Mouse (Mus musculus) forebrain, postnatal 0 days (tissue): ENCODE measurements at regions not wholly inside any gene's neighbourhood (a gene's known extent, or its start where the extent isn't known, plus 50 kb on each side); places are given as distances from the start of the nearest gene placed in this dataset.

Source experiments
- ATAC-seq: fragments of 200-750 bp; cut with Nextera tagmentation; 2 replicates; pipeline ENCODE4 v1.8.0; 2017; ENCODE audit warnings: mild to moderate bottlenecking, moderate library complexity
- DNase-seq: peaks from one replicate; pipeline ENCODE4 v3.0.0-alpha.2; 2015
- H3K27ac ChIP-seq: fragments of 300-500 bp; sonication (generic); 2 replicates; pipeline ENCODE4 v1.5.1; 2014; ENCODE audit warnings: low read depth, mild to moderate bottlenecking, antibody characterized with exemption, low read length, moderate library complexity, mixed read lengths
- H3K27me3 ChIP-seq: fragments of 300-500 bp; sonication (generic); 2 replicates; pipeline ENCODE4 v1.6.1; 2014; ENCODE audit warnings: mild to moderate bottlenecking, low read length, mixed read lengths; ENCODE audit not compliant: insufficient read depth
- H3K36me3 ChIP-seq: fragments of 300-500 bp; sonication (generic); 2 replicates; pipeline ENCODE4 v1.6.1; 2014; ENCODE audit warnings: mild to moderate bottlenecking, moderate library complexity; ENCODE audit not compliant: insufficient read depth
- H3K4me1 ChIP-seq: fragments of 300-500 bp; sonication (generic); 2 replicates; pipeline ENCODE4 v1.6.1; 2014; ENCODE audit warnings: antibody characterized with exemption; ENCODE audit not compliant: insufficient read depth
- H3K4me2 ChIP-seq: fragments of 300-500 bp; sonication (generic); 2 replicates; pipeline ENCODE4 v1.6.1; 2014; ENCODE audit warnings: low read depth, mild to moderate bottlenecking, moderate library complexity
- H3K4me3 ChIP-seq: fragments of 300-500 bp; sonication (generic); 2 replicates; pipeline ENCODE4 v1.5.1; 2014; ENCODE audit warnings: low read depth, low read length, mixed read lengths
- H3K9ac ChIP-seq: fragments of 300-500 bp; sonication (generic); 2 replicates; pipeline ENCODE4 v1.6.1; 2014; ENCODE audit warnings: mild to moderate bottlenecking
- H3K9me3 ChIP-seq: fragments of 300-500 bp; sonication (generic); 2 replicates; pipeline ENCODE4 v1.6.1; 2016; ENCODE audit warnings: low read length
- CTCF ChIP-seq: sonication (generic); IDR thresholded peaks from 2 replicates; pipeline ENCODE4 v1.5.1; 2016; ENCODE audit warnings: antibody characterized with exemption, control low read depth, low read depth
- WGBS: fragments of 180-500 bp; shearing (Covaris S2); extraction: QIAGEN DNeasy Blood & Tissue Kit; methylation state at CpG from one replicate; pipeline ENCODE4 v1.1.7; 2014; 5-methylcytosine and 5-hydroxymethylcytosine counted together

DNA sequence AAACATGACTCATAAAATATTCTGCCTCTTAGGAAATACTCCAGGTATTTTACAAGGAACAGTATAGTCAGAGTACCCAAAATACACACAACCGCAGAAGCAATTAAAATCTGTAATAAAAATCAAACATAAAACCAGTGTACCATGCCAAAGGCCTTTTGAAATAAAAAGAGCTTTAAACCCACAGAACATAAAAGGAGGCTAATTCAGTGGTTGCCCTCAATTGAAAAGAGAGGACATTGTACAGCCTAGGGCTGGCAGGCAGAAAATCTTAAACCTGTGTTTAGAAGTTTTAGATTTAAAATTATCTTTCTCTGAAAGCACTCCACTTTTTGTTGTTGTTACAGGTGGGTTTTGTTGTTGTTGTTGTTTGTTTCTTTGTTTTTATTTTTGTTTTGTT, 437.4 kb downstream of the Dnajb9 start:
- Histone ChIP-seq H3K4me2 (no peak overlapping the region), H3K4me3 (no peak overlapping the region), H3K36me3 (no peaks in the 10 kb centered on the region), H3K27me3 (no peaks in the 10 kb centered on the region), H3K27ac (no peak overlapping the region), H3K9me3 (no peaks in the 10 kb centered on the region), H3K4me1 (no peaks in the 10 kb centered on the region), H3K9ac (no peak overlapping the region)
- TF ChIP-seq CTCF, result no peak
- WGBS, result 22% methylated on average over 1 of the region's 1 CpGs
- ATAC-seq (no peak), DNase-seq (no peak)

DNA sequence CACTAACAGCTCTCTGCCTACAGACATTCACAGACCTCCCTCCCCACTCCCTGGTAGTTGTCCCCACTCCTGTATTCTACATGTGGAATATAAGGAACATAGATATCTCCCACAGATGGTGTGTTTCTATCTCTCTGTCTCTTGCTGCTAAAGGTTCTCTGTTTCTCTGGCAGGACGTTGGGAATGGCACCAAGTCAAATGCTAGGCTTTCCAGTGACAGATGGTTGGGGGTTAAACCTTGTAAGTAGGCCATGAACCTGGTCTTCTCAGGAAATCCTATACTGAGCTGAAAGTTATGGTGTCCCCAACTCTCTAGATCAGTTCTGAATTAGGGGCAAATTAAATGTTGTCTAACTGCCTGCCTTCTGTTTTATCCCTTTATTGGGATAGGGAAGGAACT, 448.0 kb downstream of the Dnajb9 start:
- H3K4me3 ChIP-seq, result no peak overlapping the region
- no peak overlapping the region for H3K4me2 ChIP-seq
- 35% methylated on average over 1 of the region's 1 CpGs for WGBS
- DNase-seq (no peak), ATAC-seq (no peak)
- no peak for TF ChIP-seq CTCF
- no peaks in the 10 kb centered on the region for H3K9me3 ChIP-seq
- no peaks in the 10 kb centered on the region for H3K27me3 ChIP-seq
- H3K27ac ChIP-seq, result no peak overlapping the region
- no peaks in the 10 kb centered on the region for H3K4me1 ChIP-seq
- H3K36me3 ChIP-seq, result no peaks in the 10 kb centered on the region
- H3K9ac ChIP-seq, result no peak overlapping the region
